Mouse (Mus musculus) CH12.LX (cell line): ENCODE results near the gene Csnk1g1.

Experiments used
- CTCF ChIP-seq, 2 experiments: IDR thresholded peaks in 1 of 2; conservative IDR thresholded peaks in 1 of 2; 2 replicates each; pipeline ENCODE4 v1.5.1; 2011 to 2012; ENCODE audit warnings: low read depth in 2 of 2, low read length in 2 of 2, improper control_type of control experiment in 1 of 2, inconsistent platforms in 1 of 2, mild to moderate bottlenecking in 1 of 2, moderate library complexity in 1 of 2
- GABPA ChIP-seq: IDR thresholded peaks from 2 replicates; pipeline ENCODE4 v1.6.1; 2012; ENCODE audit warnings: low read depth, low read length, improper control_type of control experiment, inconsistent platforms; ENCODE audit not compliant: insufficient replicate concordance

GRCm38 (mm10) chr9:66038581-66038980, 129.9 kb downstream of the Csnk1g1 start:
- TF ChIP-seq GABPA (no peak), CTCF (conservative IDR thresholded peaks at IDR 0.05 in 1 of 2, IDR thresholded peaks at IDR 0.05 in 1 of 2; ENCODE audit: low read depth in 2 of 2, low read length in 2 of 2) (no peak)
